Mouse (Mus musculus): ENCODE measurements around the gene Helt. TPM values are rescaled to one million over a fixed set of nuclear protein-coding genes. Genes with fewer than 3 reads are reported as not detected.
A peak's percentile ranks its signal among the peaks of the same experiment; 100 is the strongest.
"Not testable (repeated sequence)": the region's sequence is repeated elsewhere in the genome, so short reads cannot be mapped to it uniquely, and the experiment has no call there.

Gene Helt
- total RNA-seq, 2 experiments from 2014 or later = not detected

- no peak for ATAC-seq (ENCODE audit: poor library complexity, severe bottlenecking)
Observed at GRCm38 (mm10) chr8:46298847-46299246, 4.4 kb upstream of the Helt start.

- ATAC-seq (ENCODE audit: poor library complexity, severe bottlenecking) = no peak
Observed at GRCm38 (mm10) chr8:46296551-46296950, 2.1 kb upstream of the Helt start.

GRCm38 (mm10) chr8:46295951-46296350 is 1.5 kb upstream of the Helt start:
- no peak for ATAC-seq (ENCODE audit: poor library complexity, severe bottlenecking)

- ATAC-seq (ENCODE audit: poor library complexity, severe bottlenecking) = no peak
Observed at GRCm38 (mm10) chr8:46295101-46295534, 647 bp upstream of the Helt start.

GRCm38 (mm10) chr8:46293741-46294151 is 725 bp downstream of the Helt start:
- no peak for ATAC-seq (ENCODE audit: poor library complexity, severe bottlenecking)

- no peak for ATAC-seq (ENCODE audit: poor library complexity, severe bottlenecking)
Observed at GRCm38 (mm10) chr8:46293201-46293600, 1.3 kb downstream of the Helt start.

GRCm38 (mm10) chr8:46291931-46292675 is 2.4 kb downstream of the Helt start:
- no peak for ATAC-seq (ENCODE audit: poor library complexity, severe bottlenecking)

GRCm38 (mm10) chr8:46289274-46289673 is 5.2 kb downstream of the Helt start:
- ATAC-seq (ENCODE audit: poor library complexity, severe bottlenecking) = no peak

GRCm38 (mm10) chr8:46288021-46288420 is 6.5 kb downstream of the Helt start:
- ATAC-seq (ENCODE audit: poor library complexity, severe bottlenecking) = no peak

- ATAC-seq (ENCODE audit: poor library complexity, severe bottlenecking) = no peak
Observed at GRCm38 (mm10) chr8:46285980-46286379, 8.5 kb downstream of the Helt start.

GRCm38 (mm10) chr8:46281536-46281935 is 12.9 kb downstream of the Helt start:
- peak; percentile 43; the same call in 1 of the 2 replicates for ATAC-seq (ENCODE audit: poor library complexity, severe bottlenecking)

- ATAC-seq (ENCODE audit: poor library complexity, severe bottlenecking) = no peak
Observed at GRCm38 (mm10) chr8:46276939-46277338, 17.5 kb downstream of the Helt start.

GRCm38 (mm10) chr8:46270741-46271140 is 23.7 kb downstream of the Helt start:
- ATAC-seq (ENCODE audit: poor library complexity, severe bottlenecking) = no peak

- no peak for ATAC-seq (ENCODE audit: poor library complexity, severe bottlenecking)
Observed at GRCm38 (mm10) chr8:46270147-46270546, 24.3 kb downstream of the Helt start.

GRCm38 (mm10) chr8:46266801-46267200 is 27.7 kb downstream of the Helt start:
- no peak for ATAC-seq (ENCODE audit: poor library complexity, severe bottlenecking)

- not testable (repeated sequence) for ATAC-seq (ENCODE audit: poor library complexity, severe bottlenecking)
Observed at GRCm38 (mm10) chr8:46264206-46264605, 30.3 kb downstream of the Helt start.

- ATAC-seq (ENCODE audit: poor library complexity, severe bottlenecking) = no peak
Observed at GRCm38 (mm10) chr8:46257921-46258682, 36.4 kb downstream of the Helt start.

- no peak for ATAC-seq (ENCODE audit: poor library complexity, severe bottlenecking)
Observed at GRCm38 (mm10) chr8:46252456-46252855, 42.0 kb downstream of the Helt start.

GRCm38 (mm10) chr8:46251561-46251960 is 42.9 kb downstream of the Helt start:
- no peak for ATAC-seq (ENCODE audit: poor library complexity, severe bottlenecking)

GRCm38 (mm10) chr8:46246346-46246745 is 48.1 kb downstream of the Helt start:
- ATAC-seq (ENCODE audit: poor library complexity, severe bottlenecking) = no peak

- ATAC-seq (ENCODE audit: poor library complexity, severe bottlenecking) = no peak
Observed at GRCm38 (mm10) chr8:46242946-46243345, 51.5 kb downstream of the Helt start.

Measured in megakaryocyte, adult 5-6 weeks (primary cell).